Mouse (Mus musculus) lung, embryonic 14.5 days (tissue): ENCODE measurements around the gene Itpr2. TPM values are rescaled to one million over a fixed set of nuclear protein-coding genes. Genes with fewer than 3 reads are reported as not detected.

Experiments
- ATAC-seq: fragments of 200-750 bp; cut with Nextera tagmentation; 2 replicates; pipeline ENCODE4 v1.8.0; 2017; ENCODE audit warnings: mild to moderate bottlenecking, moderate TSS enrichment, moderate library complexity; ENCODE audit not compliant: insufficient read depth
- DNase-seq: peaks from one replicate; pipeline ENCODE4 v3.0.0-alpha.2; 2015
- H3K27ac ChIP-seq: fragments of 300-500 bp; sonication (generic); 2 replicates; pipeline ENCODE4 v1.5.1; 2014; ENCODE audit warnings: low read depth, mild to moderate bottlenecking, moderate library complexity
- H3K27me3 ChIP-seq: fragments of 300-500 bp; sonication (generic); 2 replicates; pipeline ENCODE4 v1.6.1; 2014; ENCODE audit warnings: low read length, control low read depth; ENCODE audit not compliant: insufficient read depth
- H3K36me3 ChIP-seq: fragments of 300-500 bp; sonication (generic); 2 replicates; pipeline ENCODE4 v1.6.1; 2014; ENCODE audit warnings: control low read depth; ENCODE audit not compliant: insufficient read depth
- H3K4me1 ChIP-seq: fragments of 300-500 bp; sonication (generic); 2 replicates; pipeline ENCODE4 v1.6.1; 2014; ENCODE audit warnings: antibody characterized with exemption, control low read depth; ENCODE audit not compliant: insufficient read depth
- H3K4me2 ChIP-seq: fragments of 300-500 bp; sonication (generic); 2 replicates; pipeline ENCODE4 v1.6.1; 2014; ENCODE audit warnings: mild to moderate bottlenecking
- H3K4me3 ChIP-seq: fragments of 300-500 bp; sonication (generic); 2 replicates; pipeline ENCODE4 v1.5.1; 2014; ENCODE audit warnings: low read depth, low read length
- H3K9ac ChIP-seq: fragments of 300-500 bp; sonication (generic); 2 replicates; pipeline ENCODE4 v1.6.1; 2014
- H3K9me3 ChIP-seq: fragments of 300-500 bp; sonication (generic); 2 replicates; pipeline ENCODE4 v1.6.1; 2016; ENCODE audit warnings: low read depth, low read length, control low read depth
- CTCF ChIP-seq: IDR thresholded peaks from 2 replicates; pipeline ENCODE4 v1.5.1; 2016; ENCODE audit warnings: antibody characterized with exemption, low read depth
- WGBS: fragments of 180-500 bp; shearing (Covaris S2); extraction: QIAGEN DNeasy Blood & Tissue Kit; methylation state at CpG from one replicate; pipeline ENCODE4 v1.1.7; 2014; 5-methylcytosine and 5-hydroxymethylcytosine counted together
- polyA plus RNA-seq: library from polyadenylated mRNA; unstranded; fragments of >200 nt; fragmentation: Nextera tagmentation; extraction: Ambion mirVana; gene quantifications from 2 replicates; pipeline ENCODE4 v1.2.1, GENCODE M21; 2014

The Itpr2 gene
- polyA plus RNA-seq, 1 experiment from 2014 or later: 13.1 TPM

GRCm38 (mm10) chr6:146156536-146156935, 345.5 kb downstream of the Itpr2 start:
- H3K36me3 ChIP-seq: 0 out of 2 replicates have a peak, but pooled peaks cover 3% of the 10 kb centered on the region
- H3K4me1 ChIP-seq: no peaks in the 10 kb centered on the region
- no peak overlapping the region for H3K4me3 ChIP-seq
- no peak for TF ChIP-seq CTCF
- H3K27ac ChIP-seq: no peak overlapping the region
- H3K9ac ChIP-seq: no peak overlapping the region
- WGBS: 74% methylated on average over 6 of the region's 6 CpGs
- H3K9me3 ChIP-seq: no peaks in the 10 kb centered on the region
- no peaks in the 10 kb centered on the region for H3K27me3 ChIP-seq
- DNase-seq: no peak
- H3K4me2 ChIP-seq: no peak overlapping the region
- no peak for ATAC-seq

DNA sequence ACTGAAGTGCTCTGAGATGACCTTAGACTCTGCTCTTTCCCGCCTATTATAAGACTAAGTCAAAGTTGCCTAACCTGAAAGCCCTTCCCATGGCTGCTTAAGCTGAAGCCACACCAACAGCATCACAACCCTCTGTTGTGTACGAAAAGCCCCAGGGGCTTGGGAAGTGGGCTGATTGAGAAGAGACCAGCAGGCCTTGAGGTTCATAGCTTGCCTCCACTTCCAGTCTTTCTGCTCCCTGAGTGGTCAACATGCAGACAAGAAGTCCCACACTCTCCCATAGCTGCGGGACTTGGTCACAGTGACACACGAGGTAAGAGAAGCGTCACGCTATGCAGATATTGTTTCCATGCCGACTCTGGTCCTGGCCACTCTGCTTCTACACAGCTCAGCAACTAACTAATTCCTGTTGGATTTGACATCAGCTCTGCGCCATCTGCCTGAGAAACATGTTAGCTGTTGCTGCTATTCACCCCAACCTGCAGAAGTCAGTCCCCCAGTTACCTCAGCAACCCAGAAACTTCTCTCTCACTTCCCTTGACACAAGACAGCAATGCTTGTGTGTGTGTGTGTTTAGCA, 346.8 kb downstream of the Itpr2 start:
- WGBS: 79% methylated on average over 8 of the region's 8 CpGs
- H3K4me1 ChIP-seq: no peaks in the 10 kb centered on the region
- H3K36me3 ChIP-seq: 0 out of 2 replicates have a peak, but pooled peaks cover 3% of the 10 kb centered on the region
- H3K4me3 ChIP-seq: no peak overlapping the region
- no peak overlapping the region for H3K4me2 ChIP-seq
- H3K9ac ChIP-seq: no peak overlapping the region
- no peaks in the 10 kb centered on the region for H3K9me3 ChIP-seq
- ATAC-seq (no peak), DNase-seq (no peak)
- H3K27me3 ChIP-seq: no peaks in the 10 kb centered on the region
- no peak for TF ChIP-seq CTCF
- H3K27ac ChIP-seq: no peak overlapping the region

- DNase-seq (no peak), ATAC-seq (no peak)
- H3K9me3 ChIP-seq: no peaks in the 10 kb centered on the region
- no peaks in the 10 kb centered on the region for H3K27me3 ChIP-seq
- WGBS: 37% methylated on average over 5 of the region's 5 CpGs
- H3K27ac ChIP-seq: no peak overlapping the region
- TF ChIP-seq CTCF: no peak
- H3K9ac ChIP-seq: no peak overlapping the region
- H3K4me3 ChIP-seq: no peak overlapping the region
- H3K4me1 ChIP-seq: no peaks in the 10 kb centered on the region
- H3K4me2 ChIP-seq: no peak overlapping the region
- H3K36me3 ChIP-seq: 0 out of 2 replicates have a peak, but pooled peaks cover 3% of the 10 kb centered on the region
Observed at GRCm38 (mm10) chr6:146152843-146153242, 349.2 kb downstream of the Itpr2 start.

DNA sequence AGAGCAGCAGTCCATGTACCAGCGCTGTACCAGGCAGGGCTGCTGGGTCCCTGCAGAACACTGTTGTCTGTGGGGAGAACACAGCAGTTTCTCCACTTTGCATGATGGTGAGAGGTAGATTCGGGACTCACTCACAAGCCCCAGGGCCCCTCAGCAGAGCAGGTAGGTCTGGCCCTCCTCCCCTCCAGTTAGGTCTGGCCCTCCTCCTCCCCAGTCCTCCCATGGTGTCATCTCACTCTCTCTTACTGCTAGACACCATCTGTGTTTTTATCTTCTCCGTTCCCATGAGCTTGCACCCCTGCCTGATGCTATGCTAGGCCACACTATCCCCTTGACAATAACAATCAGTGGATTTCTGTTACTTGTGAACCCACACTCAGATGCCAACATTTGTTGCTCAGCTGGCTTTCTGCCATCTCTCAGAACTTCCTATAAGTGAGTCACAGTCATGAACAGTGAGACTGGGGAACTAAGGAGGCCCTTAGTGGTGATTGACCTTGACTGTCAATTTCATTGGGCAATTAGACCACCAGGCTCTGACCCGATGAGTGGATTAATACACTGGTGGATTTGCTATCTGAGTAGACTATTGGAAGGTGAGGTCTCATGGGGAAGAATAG, 360.9 kb downstream of the Itpr2 start:
- DNase-seq (peak; percentile 16), ATAC-seq (no peak)
- 0 out of 2 replicates have a peak, but pooled peaks cover 2% of the 10 kb centered on the region for H3K36me3 ChIP-seq
- no peak for TF ChIP-seq CTCF
- no peak overlapping the region for H3K4me3 ChIP-seq
- H3K4me1 ChIP-seq: 0 out of 2 replicates have a peak, but pooled peaks cover 2% of the 10 kb centered on the region
- H3K9me3 ChIP-seq: 0 out of 2 replicates have a peak, but pooled peaks cover 2% of the 10 kb centered on the region
- no peak overlapping the region for H3K27ac ChIP-seq
- H3K27me3 ChIP-seq: no peaks in the 10 kb centered on the region
- no peak overlapping the region for H3K4me2 ChIP-seq
- WGBS: 82% methylated on average over 4 of the region's 4 CpGs
- no peak overlapping the region for H3K9ac ChIP-seq

DNA sequence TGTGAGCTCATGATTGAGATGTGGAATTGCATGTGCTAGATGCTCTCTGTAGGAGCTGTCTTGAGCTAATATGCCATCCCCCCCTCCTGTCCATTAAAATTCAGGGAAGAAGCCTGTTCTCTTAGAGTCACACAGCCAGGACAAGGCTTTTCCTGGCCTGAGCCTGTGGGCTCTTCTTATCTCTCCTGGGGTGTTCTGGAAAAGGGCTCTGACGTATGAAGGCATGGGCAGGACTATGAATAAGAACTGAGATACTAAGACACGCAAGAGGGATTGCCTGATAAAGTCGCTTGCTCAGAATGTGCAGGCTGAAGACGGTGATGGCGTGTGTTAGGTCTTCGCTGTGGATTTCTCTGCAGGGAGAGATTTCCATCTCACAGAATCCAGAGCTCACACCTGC, 361.9 kb downstream of the Itpr2 start:
- ATAC-seq (no peak), DNase-seq (no peak)
- H3K36me3 ChIP-seq: 0 out of 2 replicates have a peak, but pooled peaks cover 2% of the 10 kb centered on the region
- H3K4me1 ChIP-seq: 0 out of 2 replicates have a peak, but pooled peaks cover 2% of the 10 kb centered on the region
- 76% methylated on average over 6 of the region's 6 CpGs for WGBS
- TF ChIP-seq CTCF: no peak
- no peaks in the 10 kb centered on the region for H3K9me3 ChIP-seq
- H3K27me3 ChIP-seq: no peaks in the 10 kb centered on the region
- H3K9ac ChIP-seq: no peak overlapping the region
- no peak overlapping the region for H3K27ac ChIP-seq
- no peak overlapping the region for H3K4me3 ChIP-seq
- H3K4me2 ChIP-seq: no peak overlapping the region

DNA sequence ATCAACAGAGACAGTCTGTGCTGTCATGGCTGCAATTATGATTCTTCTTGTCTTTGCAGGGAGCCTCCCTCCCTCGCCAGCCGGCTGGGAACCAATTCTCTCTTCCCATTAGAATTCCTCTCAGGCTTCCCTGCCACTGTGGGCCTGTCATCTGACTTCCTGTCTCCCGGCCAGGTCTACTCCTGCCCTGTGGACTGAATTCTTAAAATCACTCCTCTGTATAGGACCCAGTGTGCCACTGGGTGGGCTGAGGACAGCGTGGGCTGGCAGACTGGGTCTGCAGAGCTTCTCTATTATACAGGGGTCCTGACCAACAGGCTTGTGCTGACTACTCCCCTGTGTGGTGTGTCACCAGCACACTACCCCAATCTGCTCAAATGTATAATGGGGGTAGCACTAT, 365.4 kb downstream of the Itpr2 start:
- ATAC-seq: peak; percentile 35; the same call in 1 of the 2 replicates
- no peaks in the 10 kb centered on the region for H3K9me3 ChIP-seq
- no peak overlapping the region for H3K9ac ChIP-seq
- 43% methylated on average over 4 of the region's 4 CpGs for WGBS
- H3K4me3 ChIP-seq: no peak overlapping the region
- peak; percentile 9 for DNase-seq
- no peak overlapping the region for H3K4me2 ChIP-seq
- no peaks in the 10 kb centered on the region for H3K36me3 ChIP-seq
- H3K27ac ChIP-seq: no peak overlapping the region
- no peak for TF ChIP-seq CTCF
- H3K27me3 ChIP-seq: no peaks in the 10 kb centered on the region
- H3K4me1 ChIP-seq: 0 out of 2 replicates have a peak, but pooled peaks cover 2% of the 10 kb centered on the region

DNA sequence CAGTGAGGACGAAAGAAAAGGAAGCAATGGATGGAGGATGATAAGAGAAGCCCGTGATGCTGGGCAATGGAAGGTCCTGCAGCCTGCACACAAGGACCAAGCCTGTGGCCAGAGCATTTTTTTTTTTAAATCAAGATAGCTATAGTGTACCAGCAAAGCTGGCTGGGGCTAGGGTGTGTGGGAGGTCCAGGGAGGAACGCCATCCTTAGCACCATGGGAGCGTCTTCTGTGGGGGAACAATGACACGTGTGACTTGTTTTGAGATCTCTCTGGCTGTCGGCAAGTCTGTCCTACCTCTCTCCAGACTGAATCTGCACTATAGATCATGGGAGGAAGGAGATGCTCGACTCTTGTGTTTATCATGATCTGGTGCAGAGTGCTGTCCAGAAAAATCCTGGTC, 365.8 kb downstream of the Itpr2 start:
- WGBS: 32% methylated on average over 7 of the region's 7 CpGs
- TF ChIP-seq CTCF: no peak
- DNase-seq (no peak), ATAC-seq (no peak)
- Histone ChIP-seq H3K36me3 (no peaks in the 10 kb centered on the region), H3K27ac (no peak overlapping the region), H3K4me2 (no peak overlapping the region), H3K4me3 (no peak overlapping the region), H3K9me3 (no peaks in the 10 kb centered on the region), H3K27me3 (no peaks in the 10 kb centered on the region), H3K9ac (no peak overlapping the region), H3K4me1 (0 out of 2 replicates have a peak, but pooled peaks cover 2% of the 10 kb centered on the region)
